Mouse (Mus musculus): Measurements from ENCODE around the gene Mknk1. TPM values are rescaled to one million over a fixed set of nuclear protein-coding genes. Genes with fewer than 3 reads are reported as not detected.

Mknk1 gene
- 10 to 100 TPM; 28.9 to 30.6 TPM for total RNA-seq (2021)
- long read RNA-seq, experiment 1, transcript Mknk1-201 (13 exons, 2,543 nt), result major isoform, 10 of 48 reads
- long read RNA-seq, experiment 1, partial matches to known transcripts, result 8 of 48 reads
- long read RNA-seq, experiment 1, other reads (novel, unspliced or antisense), result 30 of 48 reads
- long read RNA-seq, experiment 2, transcript Mknk1-201 (13 exons, 2,543 nt), result major isoform, 9 of 41 reads
- long read RNA-seq, experiment 2, partial matches to known transcripts, result 6 of 41 reads
- long read RNA-seq, experiment 2, other reads (novel, unspliced or antisense), result 26 of 41 reads

DNA sequence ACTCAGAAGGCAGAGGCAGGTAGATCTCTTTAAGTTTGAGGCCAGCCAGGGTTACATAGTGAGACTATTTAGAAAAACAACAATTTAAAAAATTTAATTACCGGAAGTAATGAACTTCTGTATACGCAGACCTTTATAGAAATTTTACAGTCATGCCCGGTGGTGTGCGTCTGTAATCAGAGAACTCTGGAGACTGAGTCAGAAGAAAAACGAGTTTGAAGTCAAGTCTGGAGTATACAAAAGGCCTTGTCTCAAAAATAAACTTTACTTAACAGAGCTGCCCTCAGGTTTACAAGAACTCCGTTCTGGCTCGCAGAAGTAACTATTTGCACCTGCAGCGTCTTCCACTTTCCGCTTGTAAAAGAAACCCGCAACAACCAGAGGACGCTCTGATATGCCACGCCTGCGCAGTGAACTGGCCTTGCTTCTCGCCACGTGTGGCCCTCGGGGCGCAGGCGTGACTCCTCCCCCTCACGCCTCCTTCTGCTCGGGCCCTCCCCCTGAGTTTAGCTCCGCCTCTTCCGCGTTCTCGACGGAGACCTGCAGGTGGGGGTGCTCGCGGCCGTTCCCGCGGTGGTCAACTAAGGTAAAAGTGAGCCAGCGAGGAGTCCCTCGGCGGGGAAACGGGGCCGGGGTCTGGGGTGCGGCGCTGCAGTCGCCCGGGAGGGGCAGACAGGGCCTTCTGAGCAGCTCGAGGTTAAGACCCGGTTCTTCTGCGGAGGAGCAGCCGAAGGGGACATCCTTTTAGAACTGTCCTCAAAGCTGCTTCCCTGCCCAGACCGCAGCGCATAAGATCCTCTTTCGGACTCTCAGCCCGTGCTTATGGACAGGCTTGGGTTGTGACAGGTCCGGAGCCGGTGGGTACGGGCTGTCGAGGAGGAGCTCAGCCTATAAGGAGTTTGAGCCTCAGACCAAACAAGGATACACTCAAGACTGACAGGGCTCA is at the start of gene Mknk1:
Gene Mknk1, plus strand, starts transcription at position 503 of the 946 bp plus-strand sequence.
- DNase-seq, result peak; percentile 94

DNA sequence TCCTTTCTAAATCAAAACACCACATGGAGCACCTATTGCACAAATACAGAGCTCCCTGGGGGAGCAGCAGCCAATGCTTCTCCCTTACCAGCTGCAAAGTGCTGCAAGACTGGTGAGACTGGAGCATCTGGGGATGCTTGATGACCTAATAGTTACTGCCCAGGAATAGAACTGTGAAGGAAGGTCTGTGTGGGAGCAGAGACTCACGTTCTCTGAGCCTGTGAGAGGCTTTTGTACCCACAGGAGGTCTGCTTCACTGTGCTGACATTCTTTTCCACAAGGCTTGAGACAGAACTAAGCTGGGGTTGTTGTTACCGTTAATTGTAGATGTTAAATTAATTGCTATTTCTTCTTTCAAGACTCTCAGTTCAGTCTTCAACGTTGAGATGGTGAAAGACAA is 48.1 kb upstream of the Mknk1 start:
- DNase-seq, result no peak

DNA sequence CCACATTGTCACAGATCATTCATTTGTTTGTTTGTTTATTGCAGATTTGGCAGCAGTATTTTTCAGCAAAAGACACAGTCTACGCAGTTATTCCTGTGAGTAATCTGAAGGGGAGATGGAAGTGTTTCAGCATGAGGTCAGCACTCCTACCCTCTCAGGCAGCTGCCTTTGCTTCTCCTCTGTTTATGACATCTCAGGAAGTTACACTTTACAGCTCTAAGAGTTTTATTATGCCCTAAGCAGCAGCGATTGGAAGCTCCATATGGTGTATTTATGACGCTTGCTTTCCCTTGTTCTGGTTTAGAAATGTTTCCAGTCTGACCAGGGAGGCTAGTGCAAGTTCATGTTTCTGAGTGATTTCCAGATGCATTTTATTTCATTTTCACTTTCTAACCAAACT is 43.6 kb upstream of the Mknk1 start:
- DNase-seq, result no peak

DNA sequence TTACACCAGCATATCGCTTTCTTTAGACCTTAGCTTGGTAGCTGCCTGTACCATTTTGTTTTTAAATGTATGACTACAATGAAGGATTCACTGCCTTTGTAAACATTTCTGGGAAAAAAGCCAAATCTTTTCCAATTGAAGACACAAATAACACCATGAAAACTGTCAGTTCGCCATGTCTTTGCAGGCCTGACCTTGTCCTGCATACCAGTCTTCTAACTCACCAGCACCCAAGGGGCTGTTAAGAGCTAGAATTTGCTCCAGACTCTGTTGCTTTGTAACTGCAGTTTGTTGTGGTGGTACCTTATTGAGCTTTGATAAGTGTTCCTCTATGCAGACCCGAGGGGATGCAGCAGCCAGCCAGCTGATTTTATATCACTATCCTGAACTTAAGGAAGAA is 39.0 kb upstream of the Mknk1 start:
- DNase-seq, result no peak

DNA sequence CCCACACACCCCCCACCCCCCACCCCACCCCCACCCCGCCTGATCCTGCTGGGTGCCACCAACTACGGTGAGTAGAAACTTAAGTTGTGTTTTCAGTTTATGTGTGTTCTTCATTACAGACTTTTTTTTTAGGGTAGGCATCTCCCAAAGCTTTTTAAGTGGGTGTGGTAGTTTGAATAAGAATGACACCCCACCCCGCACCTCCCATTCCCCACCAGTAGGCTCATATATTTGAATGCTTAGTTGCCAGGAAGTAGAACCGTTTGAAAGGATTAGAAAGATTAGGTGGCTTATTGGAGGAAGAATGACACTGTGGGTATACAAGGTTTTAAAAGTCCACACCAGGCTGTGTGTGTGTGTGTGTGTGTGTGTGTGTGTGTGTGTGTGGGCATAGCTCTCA is 26.7 kb upstream of the Mknk1 start:
- no peak for DNase-seq

DNA sequence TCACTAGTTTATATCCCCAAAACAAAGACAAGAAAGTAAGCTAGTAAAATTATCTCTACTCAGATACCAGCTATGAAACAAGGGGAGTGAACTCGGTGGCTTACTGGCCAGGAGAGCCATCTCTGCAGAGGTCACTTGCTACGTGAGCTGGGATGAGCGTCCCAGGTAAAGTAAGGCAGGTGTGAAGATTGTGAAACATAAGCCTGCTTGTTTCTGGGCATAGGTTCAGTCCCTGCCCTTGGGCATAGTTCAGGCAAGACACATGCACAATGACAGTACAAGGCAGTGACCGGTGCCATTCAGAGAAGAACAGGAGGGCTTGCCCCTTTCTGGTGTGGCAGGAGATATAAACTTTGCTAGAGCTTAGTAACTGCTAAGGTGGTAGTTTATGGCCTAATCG is 23.4 kb upstream of the Mknk1 start:
- no peak for DNase-seq

DNA sequence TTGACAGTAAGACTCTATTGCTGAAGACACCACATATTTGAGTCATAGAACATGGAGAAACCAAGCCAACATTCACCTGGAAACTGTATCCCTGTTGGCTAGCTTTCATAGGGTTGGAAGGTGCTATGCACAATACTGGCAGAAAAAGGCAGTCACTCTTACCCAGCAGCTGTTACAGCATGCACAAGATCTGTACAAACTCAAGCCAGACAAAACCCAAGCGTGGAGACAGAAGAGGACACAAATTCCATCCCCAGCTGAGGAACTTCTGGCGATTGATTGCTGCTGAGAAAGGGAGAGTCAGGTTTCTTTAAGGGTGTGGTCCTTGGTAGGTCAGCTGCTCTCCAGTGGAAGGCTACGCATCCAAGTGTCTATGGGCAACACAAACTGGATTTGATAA is 18.8 kb upstream of the Mknk1 start:
- DNase-seq, result no peak

DNA sequence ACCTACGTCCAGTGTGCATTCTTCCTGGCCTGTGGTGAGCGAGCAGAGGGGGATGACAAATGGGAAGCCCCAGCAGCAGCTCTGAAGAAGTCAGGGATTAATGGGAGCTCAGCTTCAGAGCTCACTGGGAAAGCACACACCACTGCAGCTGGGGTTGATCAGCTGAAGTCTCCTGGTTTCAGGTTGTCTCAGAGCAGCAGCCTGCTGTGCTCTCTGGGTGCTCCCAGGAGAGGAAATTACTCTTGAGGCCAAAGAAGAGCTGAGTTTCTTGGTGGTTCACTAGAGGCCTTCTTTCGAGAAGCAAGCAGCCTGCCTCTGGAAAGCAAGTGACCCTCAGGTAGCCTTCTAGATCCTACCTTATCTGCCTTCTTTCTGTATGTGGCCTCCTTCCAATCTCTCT is 18.1 kb upstream of the Mknk1 start:
- no peak for DNase-seq

DNA sequence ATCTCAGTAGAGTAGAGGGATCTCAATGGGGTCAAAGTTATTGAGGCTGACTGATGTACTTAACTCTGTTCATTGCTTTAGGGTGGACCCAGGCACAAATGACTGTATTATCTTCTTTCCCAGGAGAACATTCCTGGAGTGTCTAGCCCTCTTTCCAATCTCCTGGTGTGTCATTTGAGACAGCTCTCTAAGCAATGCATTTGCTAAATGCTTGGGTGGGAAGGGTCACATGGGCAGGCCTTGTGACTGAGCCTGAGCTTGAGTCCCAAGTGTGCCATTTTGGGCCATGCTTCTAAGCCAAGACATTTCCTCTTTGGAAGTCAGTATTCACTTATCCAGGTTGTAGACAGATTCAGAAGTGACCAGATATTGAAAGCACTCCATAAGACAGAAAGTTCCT is 17.6 kb upstream of the Mknk1 start:
- DNase-seq, result no peak

DNA sequence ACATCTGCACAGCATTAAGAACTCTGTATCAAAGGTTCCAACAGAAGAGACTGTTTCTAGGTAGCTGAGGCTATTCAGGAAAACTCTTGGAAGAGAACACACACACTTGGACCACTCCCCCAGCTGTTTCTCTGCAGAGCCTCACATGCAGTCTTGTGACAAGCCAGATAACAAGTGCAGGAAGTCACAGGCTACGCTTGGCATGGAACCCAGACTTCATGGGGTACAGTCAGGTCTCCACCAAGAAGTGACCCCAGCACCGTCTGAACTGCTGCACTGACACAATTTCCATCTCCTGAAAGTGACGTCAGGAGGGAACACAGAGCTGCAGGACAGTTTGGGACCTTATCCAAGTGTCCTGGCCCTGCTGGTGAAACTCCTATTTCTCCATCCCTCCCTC is 17.1 kb upstream of the Mknk1 start:
- DNase-seq, result no peak

DNA sequence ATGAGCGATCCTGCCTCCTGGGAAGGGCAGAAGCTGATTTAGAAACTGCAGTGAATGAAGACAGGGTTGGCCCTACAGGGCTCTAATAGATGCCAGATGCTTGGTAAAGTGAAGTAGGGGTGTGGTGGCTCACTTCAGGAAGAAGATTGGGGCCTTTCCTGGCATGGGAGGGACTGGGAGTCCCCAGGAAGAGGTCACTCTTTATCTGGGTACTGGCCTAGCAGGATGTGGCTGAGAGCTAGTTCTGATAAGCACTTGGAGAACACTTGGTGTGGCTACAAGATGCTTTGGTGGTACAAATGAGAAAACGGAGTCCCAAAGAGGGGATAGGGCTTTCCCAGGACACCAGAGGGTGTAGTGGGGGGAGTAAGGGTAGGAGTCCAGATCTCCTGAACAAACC is 14.8 kb upstream of the Mknk1 start:
- no peak for DNase-seq

DNA sequence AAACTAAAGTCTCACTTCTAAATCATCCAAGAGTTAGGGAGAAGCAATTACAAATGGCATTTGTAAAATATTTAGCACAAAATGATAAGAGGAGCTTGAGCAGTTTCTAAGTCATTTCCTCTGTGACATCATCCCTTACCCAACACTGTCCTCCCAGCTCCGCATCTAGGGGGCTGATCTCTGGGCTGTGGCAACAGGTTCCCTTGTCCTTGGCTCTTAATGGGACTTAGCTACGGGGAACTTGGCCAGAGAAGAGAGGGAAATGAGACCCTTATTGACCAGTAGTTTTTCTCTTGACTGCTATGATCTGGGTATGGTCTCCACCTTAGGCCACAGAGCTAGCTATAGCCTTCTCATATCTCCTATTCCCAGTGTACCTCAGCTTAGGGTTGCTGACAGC is 13.7 kb upstream of the Mknk1 start:
- no peak for DNase-seq

DNA sequence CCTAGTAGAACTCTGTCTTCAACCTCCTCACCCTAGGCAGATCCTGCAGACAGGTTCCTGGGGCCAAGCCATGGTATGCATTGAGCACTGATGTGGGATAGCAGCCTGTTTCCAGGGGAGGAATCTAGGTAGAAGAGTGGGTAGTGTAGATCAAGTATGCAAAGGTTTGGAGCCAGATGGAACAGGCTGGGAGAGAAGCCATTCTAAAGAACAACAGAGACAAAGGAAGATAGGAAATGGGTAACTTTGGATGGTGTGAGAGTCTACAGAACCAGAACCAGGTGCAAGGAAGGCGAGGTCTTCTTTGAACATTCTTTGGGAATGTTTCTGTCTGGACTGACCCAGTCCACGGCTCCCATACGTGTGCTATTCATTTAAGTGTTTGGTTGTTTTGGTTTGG is 11.9 kb upstream of the Mknk1 start:
- DNase-seq, result no peak

DNA sequence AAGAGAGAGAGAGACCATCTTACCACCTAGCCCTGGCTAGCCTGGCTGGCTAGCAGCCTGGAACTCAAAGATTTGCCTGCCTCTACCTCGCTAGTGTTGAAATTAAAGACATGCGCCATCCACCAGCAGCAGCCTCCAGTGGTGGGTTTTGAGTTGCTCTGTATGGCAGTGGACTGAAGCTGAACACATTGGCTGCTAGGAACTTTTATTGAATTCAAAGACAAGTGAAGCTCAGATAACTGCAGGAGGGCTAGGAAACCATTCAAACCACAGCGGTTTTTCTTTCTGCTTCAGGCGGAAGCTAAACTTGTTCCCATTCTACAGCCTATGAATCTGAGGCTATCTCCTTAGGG is 11.5 kb upstream of the Mknk1 start:
- no peak for DNase-seq

DNA sequence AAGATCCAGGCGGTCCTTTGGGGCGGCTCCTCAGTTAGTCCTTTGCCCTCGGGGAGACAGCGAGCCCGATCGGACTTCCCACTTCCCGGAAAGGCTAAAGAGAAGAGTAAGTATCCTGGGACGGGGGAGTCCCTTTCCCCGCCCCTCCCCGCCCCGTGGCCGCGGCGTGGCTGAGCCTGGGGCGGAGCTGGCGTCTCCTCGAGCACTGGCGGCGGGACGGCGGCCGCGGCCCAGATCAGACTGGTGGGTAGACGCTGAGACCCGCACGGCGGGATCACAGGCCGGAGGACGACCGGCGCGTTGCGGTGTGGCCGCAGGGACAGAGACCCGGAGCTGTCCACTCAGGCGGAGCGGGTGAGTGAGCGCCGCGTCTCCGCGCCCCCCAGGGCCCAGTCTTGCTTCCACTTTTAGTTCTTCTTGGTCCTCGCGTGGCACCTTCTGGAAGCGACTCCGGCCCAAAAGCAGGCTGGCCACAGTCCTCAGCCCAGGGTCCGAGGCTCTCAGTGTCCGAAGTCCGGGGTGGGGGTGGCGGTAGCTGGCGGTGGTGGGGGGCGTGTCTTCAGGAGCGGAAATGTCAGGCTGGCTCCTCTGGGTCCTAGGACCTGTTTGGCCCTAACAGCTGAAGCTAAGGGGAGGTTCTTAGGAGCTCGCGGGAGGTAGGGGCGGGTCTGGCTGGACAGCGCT is 11.0 kb upstream of the Mknk1 start, which contains the start of gene Mob3c:
Gene Mob3c, plus strand, starts transcription at position 205 of the 684 bp plus-strand sequence.
- DNase-seq, result peak; percentile 81

DNA sequence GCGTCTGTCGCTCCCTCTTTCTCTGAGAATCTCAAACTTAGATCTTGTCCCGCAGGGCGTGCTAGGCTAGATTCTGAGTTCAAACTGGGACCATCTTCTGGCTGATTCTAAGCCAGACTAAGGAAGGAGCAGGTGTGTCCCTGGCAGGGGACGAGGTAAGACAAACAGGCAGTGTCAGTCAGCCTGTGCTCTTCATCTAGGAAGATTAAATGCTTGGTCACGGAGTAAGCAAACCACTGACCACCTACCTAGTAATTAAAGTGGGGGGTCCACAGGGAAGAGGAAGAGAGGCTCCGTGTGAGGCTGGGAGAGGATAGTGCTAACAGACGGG is 10.5 kb upstream of the Mknk1 start:
- DNase-seq, result no peak

DNA sequence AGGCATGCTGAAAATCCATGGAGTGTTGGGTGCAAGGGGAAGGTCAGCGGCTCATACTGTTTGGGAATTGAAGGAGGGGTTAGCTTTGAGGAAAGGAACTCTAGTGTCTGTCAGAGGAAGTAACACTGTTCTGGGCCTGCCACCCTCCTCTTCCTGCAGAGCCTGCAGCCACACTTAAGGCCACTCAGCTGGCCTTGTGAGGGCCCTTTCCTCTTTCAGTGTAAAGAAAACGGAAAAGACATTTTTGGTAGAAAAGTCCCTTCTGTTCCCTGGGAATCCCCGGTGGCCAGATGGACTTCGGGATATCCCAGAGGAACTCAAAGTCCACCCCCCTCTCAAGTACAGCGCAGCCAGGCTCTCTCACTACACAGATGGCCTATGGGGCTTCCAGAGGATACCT is 8.5 kb upstream of the Mknk1 start:
- DNase-seq, result no peak

DNA sequence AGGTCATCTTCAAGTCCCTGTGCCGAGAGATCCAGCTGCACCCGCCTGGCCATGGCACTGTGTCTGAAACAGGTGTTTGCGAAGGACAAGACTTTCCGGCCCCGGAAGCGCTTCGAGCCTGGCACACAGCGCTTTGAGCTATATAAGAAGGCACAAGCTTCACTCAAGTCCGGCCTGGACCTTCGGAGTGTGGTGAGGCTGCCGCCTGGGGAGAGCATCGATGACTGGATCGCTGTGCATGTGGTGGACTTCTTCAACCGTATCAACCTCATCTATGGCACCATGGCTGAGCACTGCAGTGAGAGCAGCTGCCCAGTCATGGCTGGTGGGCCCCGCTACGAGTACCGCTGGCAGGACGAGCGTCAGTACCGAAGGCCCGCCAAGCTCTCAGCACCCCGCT is 7.8 kb upstream of the Mknk1 start:
- DNase-seq, result no peak

DNA sequence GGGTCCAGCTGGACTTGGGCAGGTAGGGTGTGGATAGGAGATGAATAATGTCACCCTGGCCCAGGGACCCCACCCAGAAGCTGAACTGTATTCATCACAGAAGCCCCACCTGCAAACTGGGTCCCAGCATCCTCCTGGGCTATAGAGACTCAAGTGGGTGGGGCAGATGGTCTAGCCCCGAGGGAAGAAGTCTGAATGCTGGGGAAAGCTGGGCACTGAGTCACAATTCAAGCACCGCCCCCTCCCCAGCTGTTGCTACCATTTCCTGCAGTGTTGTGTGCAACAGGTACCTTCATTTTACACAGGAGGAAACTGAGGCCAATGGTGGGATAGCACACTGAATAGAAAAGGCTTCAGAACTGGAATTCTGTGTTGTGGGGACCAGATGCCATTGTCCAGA is 7.0 kb upstream of the Mknk1 start:
- DNase-seq, result no peak

DNA sequence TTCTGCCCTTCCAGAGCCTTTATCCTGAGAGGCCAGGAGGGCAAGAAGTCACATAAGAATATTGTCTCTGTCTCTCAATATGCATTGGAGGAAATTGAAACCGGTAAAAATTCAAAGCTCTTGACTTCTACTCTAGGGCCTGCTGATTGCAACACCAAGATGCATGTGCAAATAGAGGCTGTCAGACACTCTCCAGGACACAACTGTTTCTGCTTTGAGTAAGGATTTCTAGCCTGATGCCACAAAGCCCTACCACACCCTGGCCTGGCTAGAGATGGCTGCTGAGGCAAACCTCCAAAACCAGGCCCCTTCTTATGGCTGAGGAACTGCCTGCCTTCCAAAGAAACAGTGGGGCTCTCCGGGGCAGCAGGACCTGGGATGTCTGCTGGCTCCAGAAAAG is 3.4 kb upstream of the Mknk1 start:
- DNase-seq, result no peak

DNA sequence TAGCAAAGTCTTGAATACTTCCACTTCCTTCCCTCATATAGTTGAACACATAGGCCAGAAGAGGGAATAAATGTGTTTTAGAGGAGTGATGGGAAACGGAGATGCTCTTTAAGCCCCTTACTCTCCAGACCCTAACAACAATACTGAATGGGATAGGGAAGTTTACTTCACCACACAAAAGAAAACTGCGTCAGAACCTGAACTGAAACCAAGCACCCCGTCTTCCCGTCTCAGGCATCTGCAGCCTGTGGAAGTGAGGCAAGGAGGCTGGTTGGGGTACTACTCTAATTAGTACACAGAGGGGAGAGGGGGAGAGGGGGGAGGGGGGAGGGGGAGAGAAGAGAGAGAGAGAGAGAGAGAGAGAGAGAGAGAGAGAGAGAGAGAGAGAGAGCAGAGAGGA is 802 bp upstream of the Mknk1 start:
- no peak for DNase-seq

DNA sequence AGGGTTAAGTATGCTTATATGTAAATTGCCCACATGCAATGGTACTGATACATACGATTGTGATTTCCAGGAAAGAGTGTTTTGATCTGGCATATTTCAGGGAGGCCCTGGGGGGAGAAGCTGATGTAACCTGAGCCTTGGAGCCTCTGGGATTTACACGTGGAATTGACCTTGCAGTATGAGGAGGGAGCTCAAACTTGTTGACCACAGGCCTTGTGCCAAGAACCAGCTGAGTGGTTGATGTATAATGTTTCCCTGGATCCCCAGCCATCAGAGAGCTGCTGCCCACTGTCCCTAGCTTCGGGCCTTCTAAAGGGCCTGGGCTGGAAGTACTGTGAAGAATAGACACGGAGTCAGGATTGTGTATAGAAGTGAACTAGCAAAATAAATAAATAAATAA is 958 bp downstream of the Mknk1 start:
- no peak for DNase-seq

DNA sequence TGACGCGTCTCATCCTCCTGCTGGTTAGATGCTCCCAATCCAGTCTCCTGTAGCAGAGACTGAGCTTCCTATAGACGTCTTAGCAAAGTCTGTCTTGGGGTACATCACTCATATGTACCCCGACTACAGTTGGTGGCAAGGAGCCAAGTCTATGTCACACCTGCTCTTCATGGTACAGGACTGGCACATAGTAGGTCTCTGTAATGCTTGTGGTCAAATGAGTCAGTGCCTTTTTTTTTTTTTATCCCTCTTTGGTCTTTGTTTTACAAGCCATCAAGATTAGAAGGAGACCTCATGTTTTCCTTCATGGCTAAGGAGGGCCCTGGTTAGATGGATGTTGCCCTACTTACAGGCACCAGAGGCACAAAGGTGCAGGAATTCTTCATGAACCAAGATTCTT is 1.8 kb downstream of the Mknk1 start:
- no peak for DNase-seq

All from gastrocnemius, postnatal 10 days (tissue).